Mouse (Mus musculus): ENCODE results near the gene Chst2. TPM values are rescaled to one million over a fixed set of nuclear protein-coding genes. Genes with fewer than 3 reads are reported as not detected.

Chst2 gene
- polyA plus RNA-seq, 1 experiment from 2014 or later, result 7.5 TPM

GRCm38 (mm10) chr9:95405946-95406570, 464 bp downstream of the Chst2 start:
- Histone ChIP-seq H3K4me2 (replicated peaks) (peak overlapping the region; percentile 96), H3K4me3 (peak overlapping the region; percentile 83), H3K27me3 (no peaks in the 10 kb centered on the region), H3K27ac (peak overlapping the region; percentile 86), H3K9me3 (replicated peaks) (no peaks in the 10 kb centered on the region), H3K4me1 (peaks cover 16% of the 10 kb centered on the region), H3K36me3 (no peaks in the 10 kb centered on the region), H3K9ac (peak overlapping the region; percentile 86)
- under 1% methylated on average over 60 of the region's 72 CpGs for WGBS
- peak; percentile 38 for ATAC-seq (ENCODE audit: low FRiP score)

DNA sequence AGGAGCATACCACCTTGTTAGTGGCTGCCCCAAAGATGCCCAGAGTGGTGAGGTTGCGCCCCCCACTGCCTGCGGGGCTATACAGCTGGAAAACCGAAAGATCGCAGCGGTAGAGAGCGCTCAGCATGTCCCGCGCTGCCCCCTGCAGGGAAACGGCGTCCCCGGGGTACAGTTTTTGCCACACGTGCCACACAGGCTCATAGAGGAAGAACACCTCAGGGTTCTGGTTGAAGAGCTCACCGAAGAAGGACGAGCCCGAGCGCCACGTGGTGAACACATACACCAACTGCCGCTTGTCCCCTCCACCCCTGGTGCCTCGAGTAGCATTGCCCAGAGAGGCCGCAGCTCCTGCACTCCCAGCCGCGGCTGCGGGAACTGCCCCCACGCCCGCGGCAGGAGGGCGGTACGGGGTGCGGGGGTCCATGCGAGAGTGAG, 994 bp downstream of the Chst2 start:
- ATAC-seq (ENCODE audit: low FRiP score), result peak; percentile 20
- Histone ChIP-seq H3K4me2 (replicated peaks) (peak overlapping the region; percentile 96), H3K4me3 (peak overlapping the region; percentile 83), H3K9me3 (replicated peaks) (no peaks in the 10 kb centered on the region), H3K27me3 (no peaks in the 10 kb centered on the region), H3K9ac (peak overlapping the region; percentile 86), H3K27ac (peak overlapping the region; percentile 86; the same call in 1 of the 2 replicates), H3K4me1 (peaks cover 16% of the 10 kb centered on the region), H3K36me3 (no peaks in the 10 kb centered on the region)
- WGBS, result 1% methylated on average over 27 of the region's 30 CpGs

GRCm38 (mm10) chr9:95404811-95405465, 1.6 kb downstream of the Chst2 start:
- WGBS, result 76% methylated on average over 38 of the region's 38 CpGs
- peak overlapping the region; percentile 96 for H3K4me2 ChIP-seq (replicated peaks)
- H3K36me3 ChIP-seq, result no peaks in the 10 kb centered on the region
- no peak for ATAC-seq (ENCODE audit: low FRiP score)
- 0 out of 2 replicates have a peak overlapping the region, but pooled peaks have one; percentile 86 for H3K9ac ChIP-seq
- H3K4me1 ChIP-seq, result peaks cover 16% of the 10 kb centered on the region
- no peak overlapping the region for H3K27ac ChIP-seq
- H3K9me3 ChIP-seq (replicated peaks), result no peaks in the 10 kb centered on the region
- H3K4me3 ChIP-seq, result peak overlapping the region; percentile 83
- H3K27me3 ChIP-seq, result no peaks in the 10 kb centered on the region

- no peaks in the 10 kb centered on the region for H3K9me3 ChIP-seq (replicated peaks)
- 58% methylated on average over 5 of the region's 5 CpGs for WGBS
- no peaks in the 10 kb centered on the region for H3K27me3 ChIP-seq
- no peak for ATAC-seq (ENCODE audit: low FRiP score)
- H3K4me3 ChIP-seq, result no peak overlapping the region
- H3K4me1 ChIP-seq, result peaks cover 12% of the 10 kb centered on the region
- H3K9ac ChIP-seq, result no peak overlapping the region
- H3K36me3 ChIP-seq, result no peaks in the 10 kb centered on the region
- H3K27ac ChIP-seq, result no peak overlapping the region
- no peak overlapping the region for H3K4me2 ChIP-seq (replicated peaks)
Observed at GRCm38 (mm10) chr9:95401686-95402085, 4.8 kb downstream of the Chst2 start.

GRCm38 (mm10) chr9:95392011-95392410, 14.5 kb downstream of the Chst2 start:
- WGBS, result 31% methylated on average over 1 of the region's 1 CpGs
- Histone ChIP-seq H3K9me3 (replicated peaks) (no peaks in the 10 kb centered on the region), H3K4me1 (no peaks in the 10 kb centered on the region), H3K27me3 (no peaks in the 10 kb centered on the region), H3K27ac (no peak overlapping the region), H3K9ac (no peak overlapping the region), H3K4me3 (no peak overlapping the region), H3K4me2 (replicated peaks) (no peak overlapping the region), H3K36me3 (no peaks in the 10 kb centered on the region)
- ATAC-seq (ENCODE audit: low FRiP score), result no peak; the same call in 1 of the 2 replicates

DNA sequence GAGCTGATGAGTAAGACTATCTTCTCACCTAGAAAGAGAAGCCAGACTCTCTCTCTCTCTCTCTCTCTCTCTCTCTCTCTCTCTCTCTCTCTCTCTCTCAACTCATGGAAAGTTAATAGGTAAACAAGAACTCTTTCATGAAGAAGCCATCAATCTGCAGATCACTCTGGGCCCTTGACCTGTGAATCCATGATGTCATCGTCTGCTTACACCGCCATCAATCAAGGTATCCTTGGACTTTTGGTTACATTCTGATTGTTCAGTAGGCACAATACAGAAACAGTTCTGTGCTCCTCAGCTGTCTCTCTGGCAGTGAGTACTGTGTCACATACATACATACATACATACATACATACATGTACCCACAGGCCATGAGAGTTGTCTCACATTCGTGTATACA, 16.6 kb downstream of the Chst2 start:
- H3K4me3 ChIP-seq, result no peak overlapping the region
- no peak overlapping the region for H3K9ac ChIP-seq
- no peaks in the 10 kb centered on the region for H3K4me1 ChIP-seq
- 83% methylated on average over 3 of the region's 3 CpGs for whole genome bisulfite sequencing
- H3K4me2 ChIP-seq (replicated peaks), result no peak overlapping the region
- no peaks in the 10 kb centered on the region for H3K9me3 ChIP-seq (replicated peaks)
- no peak for ATAC-seq (ENCODE audit: low FRiP score)
- no peaks in the 10 kb centered on the region for H3K36me3 ChIP-seq
- H3K27me3 ChIP-seq, result no peaks in the 10 kb centered on the region
- H3K27ac ChIP-seq, result no peak overlapping the region

GRCm38 (mm10) chr9:95387881-95388380, 18.6 kb downstream of the Chst2 start:
- WGBS, result 82% methylated on average over 8 of the region's 8 CpGs
- no peak overlapping the region for H3K4me2 ChIP-seq (replicated peaks)
- no peak for ATAC-seq (ENCODE audit: low FRiP score)

DNA sequence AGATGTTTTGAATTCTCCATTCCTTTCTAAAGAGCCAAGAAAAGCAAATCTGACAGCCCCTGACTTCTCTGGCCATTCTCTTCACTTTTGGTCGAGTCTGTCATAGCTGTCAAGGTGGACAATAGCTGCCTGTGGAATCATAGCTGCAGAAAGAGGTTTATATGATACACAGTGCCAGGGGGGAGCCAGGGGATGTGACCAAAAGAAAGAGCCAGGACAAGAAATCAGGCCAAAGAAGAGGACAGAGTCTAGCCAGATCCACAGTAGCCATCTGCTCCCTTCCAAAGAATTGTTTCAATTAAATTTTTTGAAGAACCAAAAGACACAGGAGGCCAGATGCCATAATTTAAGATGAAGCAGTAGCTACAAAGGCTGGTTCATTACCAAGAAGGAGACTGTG, 30.6 kb downstream of the Chst2 start:
- Histone ChIP-seq H3K36me3 (no peaks in the 10 kb centered on the region), H3K4me3 (no peak overlapping the region), H3K4me2 (replicated peaks) (no peak overlapping the region), H3K9ac (no peak overlapping the region), H3K27ac (no peak overlapping the region), H3K4me1 (no peaks in the 10 kb centered on the region), H3K9me3 (replicated peaks) (no peaks in the 10 kb centered on the region), H3K27me3 (no peaks in the 10 kb centered on the region)
- ATAC-seq (ENCODE audit: low FRiP score), result no peak
- WGBS, result 62% methylated on average over 1 of the region's 1 CpGs

More at GRCm38 (mm10) chr9:95387881-95388380, 18.6 kb downstream of the Chst2 start:
- Histone ChIP-seq H3K9me3 (replicated peaks) (no peaks in the 10 kb centered on the region), H3K27ac (no peak overlapping the region), H3K9ac (no peak overlapping the region), H3K36me3 (no peaks in the 10 kb centered on the region), H3K4me1 (no peaks in the 10 kb centered on the region), H3K27me3 (no peaks in the 10 kb centered on the region), H3K4me3 (no peak overlapping the region)

GRCm38 (mm10) chr9:95375336-95375735, 31.2 kb downstream of the Chst2 start:
- ATAC-seq (ENCODE audit: low FRiP score), result no peak
- no peaks in the 10 kb centered on the region for H3K27me3 ChIP-seq
- no peak overlapping the region for H3K27ac ChIP-seq
- H3K36me3 ChIP-seq, result no peaks in the 10 kb centered on the region
- WGBS, result 88% methylated on average over 8 of the region's 8 CpGs
- H3K4me1 ChIP-seq, result no peaks in the 10 kb centered on the region
- H3K9ac ChIP-seq, result no peak overlapping the region
- H3K4me2 ChIP-seq (replicated peaks), result no peak overlapping the region
- H3K4me3 ChIP-seq, result no peak overlapping the region
- H3K9me3 ChIP-seq (replicated peaks), result no peaks in the 10 kb centered on the region

DNA sequence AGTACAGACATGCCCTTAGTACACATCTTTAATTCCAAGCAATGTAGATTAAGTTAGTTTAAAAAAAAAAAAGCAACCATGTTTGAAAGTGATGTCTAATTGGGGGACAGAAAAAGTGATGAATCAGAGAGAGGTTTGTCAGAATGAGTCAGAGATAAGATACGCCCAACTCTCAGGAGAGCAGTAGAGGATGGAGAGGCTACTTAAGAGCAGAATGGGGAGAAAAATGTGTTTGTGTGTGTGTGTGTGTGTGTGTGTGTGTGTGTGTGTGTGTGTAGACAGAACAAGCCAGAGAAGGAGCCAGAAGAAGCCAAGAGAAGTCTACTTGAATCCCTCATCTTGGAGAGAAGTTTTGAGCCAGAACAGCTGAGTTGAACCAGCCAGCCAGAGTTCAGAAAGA, 32.8 kb downstream of the Chst2 start:
- Histone ChIP-seq H3K27ac (no peak overlapping the region), H3K4me3 (no peak overlapping the region), H3K4me1 (no peaks in the 10 kb centered on the region), H3K36me3 (no peaks in the 10 kb centered on the region), H3K4me2 (replicated peaks) (no peak overlapping the region), H3K9me3 (replicated peaks) (peaks cover 4% of the 10 kb centered on the region; the same call in 1 of the 2 replicates), H3K27me3 (no peaks in the 10 kb centered on the region), H3K9ac (no peak overlapping the region)
- ATAC-seq (ENCODE audit: low FRiP score), result no peak
- 100% methylated on average over 1 of the region's 1 CpGs for WGBS

DNA sequence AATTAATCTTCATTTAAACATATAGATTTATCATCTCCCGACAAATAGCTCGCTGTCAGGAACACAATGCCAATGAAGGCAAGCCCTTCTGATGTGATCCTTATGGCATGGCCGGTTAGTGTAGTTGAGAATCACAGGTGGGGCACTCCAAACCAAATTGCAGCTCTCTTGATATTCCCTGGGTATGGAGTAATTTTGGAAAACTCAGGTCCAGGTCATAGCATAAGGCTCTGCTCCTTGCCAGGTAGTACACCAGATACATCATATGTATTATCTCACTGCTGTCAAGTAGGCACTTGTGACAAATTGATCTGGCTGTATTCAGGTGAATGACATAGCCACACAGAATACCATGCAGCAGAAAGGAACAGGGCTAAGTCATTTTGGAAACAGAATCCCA, 40.6 kb downstream of the Chst2 start:
- Histone ChIP-seq H3K4me1 (no peaks in the 10 kb centered on the region), H3K4me2 (replicated peaks) (no peak overlapping the region), H3K9me3 (replicated peaks) (peaks cover 4% of the 10 kb centered on the region; the same call in 1 of the 2 replicates), H3K36me3 (no peaks in the 10 kb centered on the region), H3K27ac (no peak overlapping the region), H3K4me3 (no peak overlapping the region), H3K9ac (no peak overlapping the region), H3K27me3 (no peaks in the 10 kb centered on the region)
- ATAC-seq (ENCODE audit: low FRiP score), result no peak
- 90% methylated on average over 3 of the region's 3 CpGs for WGBS

DNA sequence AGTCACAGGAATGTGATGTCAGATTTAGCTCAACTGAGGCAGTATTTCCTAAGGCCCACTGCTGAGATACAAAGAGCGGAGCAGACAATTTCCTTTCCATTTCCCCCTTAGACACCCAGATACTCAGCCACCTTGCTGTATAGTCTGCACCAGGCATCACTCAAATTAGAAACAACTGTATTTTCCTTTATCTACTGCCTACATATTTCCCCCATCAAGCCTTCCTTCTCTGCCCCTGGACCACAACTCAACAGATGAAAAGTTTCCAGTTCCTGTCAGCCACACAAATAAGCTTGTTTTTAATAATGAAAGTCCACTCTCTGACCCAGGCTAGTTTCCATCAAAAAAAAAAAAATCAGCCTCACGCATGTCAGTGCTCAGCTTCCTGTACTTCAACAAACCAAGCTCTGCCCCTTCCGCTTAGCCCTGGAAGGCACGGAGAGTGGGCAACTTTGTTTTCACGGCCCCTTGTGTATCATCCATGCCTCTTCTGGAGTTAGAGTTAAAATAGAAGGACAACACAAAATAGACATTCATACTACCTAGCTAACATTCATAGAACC, 52.6 kb downstream of the Chst2 start:
- Histone ChIP-seq H3K27me3 (no peaks in the 10 kb centered on the region), H3K4me3 (no peak overlapping the region), H3K36me3 (no peaks in the 10 kb centered on the region), H3K9ac (no peak overlapping the region), H3K4me2 (replicated peaks) (no peak overlapping the region), H3K9me3 (replicated peaks) (no peaks in the 10 kb centered on the region), H3K4me1 (no peaks in the 10 kb centered on the region), H3K27ac (no peak overlapping the region)
- no peak for ATAC-seq (ENCODE audit: low FRiP score)
- WGBS, result 90% methylated on average over 5 of the region's 5 CpGs
